Mouse (Mus musculus) heart, postnatal 0 days (tissue): ENCODE measurements at regions not wholly inside any gene's neighbourhood (a gene's known extent, or its start where the extent isn't known, plus 50 kb on each side); places are given as distances from the start of the nearest gene placed in this dataset.

Experiments
- CTCF ChIP-seq: IDR thresholded peaks from 2 replicates; pipeline ENCODE4 v1.5.1; 2016; ENCODE audit warnings: antibody characterized with exemption, control low read depth, low read depth
- EP300 ChIP-seq: IDR thresholded peaks from 2 replicates; pipeline ENCODE4 v1.6.1; 2016; ENCODE audit warnings: antibody characterized with exemption, low read depth

GRCm38 (mm10) chr13:112211841-112212240 is 76.4 kb upstream of the Ankrd55 start:
- TF ChIP-seq CTCF (no peak), EP300 (no peak)
